Mouse (Mus musculus) liver, adult 2 months (tissue): ENCODE measurements around the gene B4galnt1.

Experiments
- CTCF ChIP-seq: fragments of 200-500 bp; IDR thresholded peaks from 2 replicates; pipeline ENCODE4 v1.5.1; 2011; ENCODE audit warnings: low read depth, low read length, control low read depth
- POLR2A ChIP-seq: fragments of 200-500 bp; IDR thresholded peaks from 2 replicates; pipeline ENCODE4 v1.6.1; 2011; ENCODE audit warnings: low read length, control low read depth; ENCODE audit not compliant: insufficient read depth; ENCODE audit errors: extremely low read depth

DNA sequence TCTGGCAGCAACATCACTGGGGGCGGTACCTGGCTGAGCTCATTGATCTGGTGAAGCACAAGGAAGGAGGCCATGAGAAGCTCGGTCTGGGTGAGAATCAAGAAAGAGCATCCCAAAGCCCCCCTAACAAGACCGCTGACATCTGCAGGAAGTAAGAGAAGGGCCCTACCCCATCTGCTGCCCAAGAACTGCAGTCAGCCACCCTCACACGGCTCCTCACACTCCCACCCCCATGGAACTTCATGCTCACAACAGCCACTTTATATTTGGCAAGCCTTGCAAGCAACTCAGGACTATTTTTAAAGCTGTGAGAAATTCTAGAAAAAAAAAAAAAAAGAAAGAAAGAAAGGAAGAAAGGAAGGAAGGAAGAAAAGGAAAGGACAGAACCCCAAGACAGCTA lies 43.9 kb downstream of the B4galnt1 start:
- no peak for TF ChIP-seq CTCF
- no peak for TF ChIP-seq POLR2A
